Mouse (Mus musculus): ENCODE data around the gene Csf3r. TPM values are rescaled to one million over a fixed set of nuclear protein-coding genes. Genes with fewer than 3 reads are reported as not detected.

The Csf3r gene
- polyA plus RNA-seq, 1 experiment from 2014 or later: 1.4 TPM

GRCm38 (mm10) chr4:126091873-126092272, 67.5 kb downstream of the Csf3r start:
- Histone ChIP-seq H3K4me3 (ENCODE audit: low read length) (no peak overlapping the region), H3K36me3 (ENCODE audit: control insufficient read depth, insufficient read depth, low read length) (no peaks in the 10 kb centered on the region), H3K27me3 (ENCODE audit: control insufficient read depth, insufficient read depth, low read depth, low read length) (no peaks in the 10 kb centered on the region), H3K4me2 (ENCODE audit: low read depth, low read length) (no peak overlapping the region), H3K9me3 (ENCODE audit: control insufficient read depth, low read length) (no peaks in the 10 kb centered on the region), H3K27ac (ENCODE audit: low read length) (no peak overlapping the region), H3K4me1 (replicated peaks; ENCODE audit: control insufficient read depth, insufficient read depth, low read length) (peaks cover under 1% of the 10 kb centered on the region; the same call in 1 of the 2 replicates), H3K9ac (ENCODE audit: low read length) (no peak overlapping the region)
- WGBS: 64% methylated on average over 8 of the region's 8 CpGs
- ATAC-seq (ENCODE audit: low read depth): no peak

Other genes starting within 250 kb of the Csf3r start
- 116 and 135 TPM in 2 replicates for gene Mrps15, start 22.4 kb downstream of the Csf3r start, polyA plus RNA-seq (2015; fragmentation: Nextera tagmentation; extraction: Ambion mirVana)
- gene Oscp1, start 34.0 kb downstream of the Csf3r start, polyA plus RNA-seq (2015; fragmentation: Nextera tagmentation; extraction: Ambion mirVana): 21.8 and 23.7 TPM in 2 replicates
- gene Lsm10, start 72.1 kb downstream of the Csf3r start, polyA plus RNA-seq (2015; fragmentation: Nextera tagmentation; extraction: Ambion mirVana): 57.2 and 57.7 TPM in 2 replicates
- gene Stk40, start 79.4 kb downstream of the Csf3r start, polyA plus RNA-seq (2015; fragmentation: Nextera tagmentation; extraction: Ambion mirVana): 37.7 and 40.3 TPM in 2 replicates
- gene Eva1b, start 123.2 kb downstream of the Csf3r start, polyA plus RNA-seq (2015; fragmentation: Nextera tagmentation; extraction: Ambion mirVana): 98.0 and 108 TPM in 2 replicates
- 9.2 and 12.3 TPM in 2 replicates for gene Sh3d21, start 138.9 kb downstream of the Csf3r start, polyA plus RNA-seq (2015; fragmentation: Nextera tagmentation; extraction: Ambion mirVana)
- gene Thrap3, start 178.2 kb downstream of the Csf3r start, polyA plus RNA-seq (2015; fragmentation: Nextera tagmentation; extraction: Ambion mirVana): 197 and 213 TPM in 2 replicates
- gene Map7d1, start 231.8 kb downstream of the Csf3r start, polyA plus RNA-seq (2015; fragmentation: Nextera tagmentation; extraction: Ambion mirVana): 26.0 and 26.9 TPM in 2 replicates
- 101 and 107 TPM in 2 replicates for gene Trappc3, start 237.8 kb downstream of the Csf3r start, polyA plus RNA-seq (2015; fragmentation: Nextera tagmentation; extraction: Ambion mirVana)

All from lung, embryonic 16.5 days (tissue).